Mouse (Mus musculus): ENCODE measurements at regions not wholly inside any gene's neighbourhood (a gene's known extent, or its start where the extent isn't known, plus 50 kb on each side); places are given as distances from the start of the nearest gene placed in this dataset.
A peak's percentile ranks its signal among the peaks of the same experiment; 100 is the strongest.

DNA sequence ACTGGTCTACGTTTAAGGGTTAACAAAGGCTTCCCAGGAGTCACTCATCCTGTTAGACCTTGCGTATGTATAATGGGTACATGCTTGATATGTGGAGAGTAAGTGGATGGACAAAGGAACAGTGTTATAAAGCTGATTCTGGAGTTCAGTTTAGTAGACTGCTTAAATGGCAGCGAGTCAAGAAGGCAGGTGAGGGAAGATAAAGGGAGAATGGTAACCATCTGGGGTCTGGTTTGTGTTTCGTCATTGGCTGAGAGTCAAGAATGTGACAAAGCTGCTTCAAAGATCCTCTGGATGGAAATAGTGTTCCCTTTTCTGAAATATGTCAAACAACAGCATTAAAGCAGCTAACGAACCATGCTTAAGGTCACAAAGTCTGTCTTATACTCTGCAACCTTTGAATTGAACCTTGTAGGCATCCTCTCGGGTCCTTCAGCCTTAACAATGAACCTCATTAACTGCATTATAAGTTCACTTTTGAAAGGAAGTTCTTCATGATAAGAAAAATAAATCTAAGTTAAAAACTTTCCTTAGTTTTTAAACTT lies 286.9 kb upstream of the 4930452B06Rik start:
- Histone ChIP-seq H3K27ac (ENCODE audit: low read depth, low read length) (no peak overlapping the region), H3K4me2 (ENCODE audit: low read depth, low read length, poor library complexity, severe bottlenecking) (no peak overlapping the region), H3K4me1 (ENCODE audit: insufficient read depth, low read length) (no peaks in the 10 kb centered on the region), H3K4me3 (ENCODE audit: low read depth, low read length) (no peak overlapping the region), H3K36me3 (ENCODE audit: insufficient read depth, low read length) (no peaks in the 10 kb centered on the region), H3K9ac (replicated peaks; ENCODE audit: low read length, poor library complexity, severe bottlenecking) (no peak overlapping the region), H3K9me3 (ENCODE audit: low read length) (no peaks in the 10 kb centered on the region), H3K27me3 (ENCODE audit: insufficient read depth, low read length) (no peaks in the 10 kb centered on the region)
- no peak for TF ChIP-seq CTCF (IDR thresholded peaks at IDR 0.05)
- DNase-seq (ENCODE audit: low spot score) = no peak
- WGBS = 65% methylated on average over 6 of the region's 6 CpGs
- ATAC-seq (ENCODE audit: low FRiP score) = no peak

DNA sequence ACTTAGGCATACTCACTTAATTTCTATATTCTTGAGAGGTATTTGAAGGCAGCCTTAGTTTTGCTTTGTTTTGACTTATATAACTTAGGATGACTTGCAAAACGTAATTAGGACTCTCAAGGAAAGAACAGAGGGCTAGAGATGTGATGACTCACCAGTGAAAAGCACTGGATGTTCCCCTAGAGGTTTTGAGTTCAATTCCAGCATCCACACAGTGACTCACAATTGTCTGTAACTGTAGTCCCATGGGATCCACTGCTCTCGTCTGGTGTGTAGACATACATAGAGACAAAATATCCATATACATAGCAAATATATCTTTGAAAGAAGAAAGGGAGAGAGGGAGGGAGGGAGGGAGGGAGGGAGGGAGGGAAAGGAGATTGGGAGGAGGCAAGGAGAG lies 282.7 kb upstream of the 4930452B06Rik start:
- no peaks in the 10 kb centered on the region for H3K27me3 ChIP-seq (ENCODE audit: insufficient read depth, low read length)
- no peak for DNase-seq (ENCODE audit: low spot score)
- no peak overlapping the region for H3K27ac ChIP-seq (ENCODE audit: low read depth, low read length)
- TF ChIP-seq CTCF (IDR thresholded peaks at IDR 0.05) = no peak
- WGBS = 70% methylated on average over 2 of the region's 2 CpGs
- H3K9me3 ChIP-seq (ENCODE audit: low read length) = no peaks in the 10 kb centered on the region
- no peaks in the 10 kb centered on the region for H3K4me1 ChIP-seq (ENCODE audit: insufficient read depth, low read length)
- ATAC-seq (ENCODE audit: low FRiP score) = no peak
- H3K36me3 ChIP-seq (ENCODE audit: insufficient read depth, low read length) = no peaks in the 10 kb centered on the region
- H3K4me2 ChIP-seq (ENCODE audit: low read depth, low read length, poor library complexity, severe bottlenecking) = no peak overlapping the region
- no peak overlapping the region for H3K4me3 ChIP-seq (ENCODE audit: low read depth, low read length)
- H3K9ac ChIP-seq (replicated peaks; ENCODE audit: low read length, poor library complexity, severe bottlenecking) = no peak overlapping the region

DNA sequence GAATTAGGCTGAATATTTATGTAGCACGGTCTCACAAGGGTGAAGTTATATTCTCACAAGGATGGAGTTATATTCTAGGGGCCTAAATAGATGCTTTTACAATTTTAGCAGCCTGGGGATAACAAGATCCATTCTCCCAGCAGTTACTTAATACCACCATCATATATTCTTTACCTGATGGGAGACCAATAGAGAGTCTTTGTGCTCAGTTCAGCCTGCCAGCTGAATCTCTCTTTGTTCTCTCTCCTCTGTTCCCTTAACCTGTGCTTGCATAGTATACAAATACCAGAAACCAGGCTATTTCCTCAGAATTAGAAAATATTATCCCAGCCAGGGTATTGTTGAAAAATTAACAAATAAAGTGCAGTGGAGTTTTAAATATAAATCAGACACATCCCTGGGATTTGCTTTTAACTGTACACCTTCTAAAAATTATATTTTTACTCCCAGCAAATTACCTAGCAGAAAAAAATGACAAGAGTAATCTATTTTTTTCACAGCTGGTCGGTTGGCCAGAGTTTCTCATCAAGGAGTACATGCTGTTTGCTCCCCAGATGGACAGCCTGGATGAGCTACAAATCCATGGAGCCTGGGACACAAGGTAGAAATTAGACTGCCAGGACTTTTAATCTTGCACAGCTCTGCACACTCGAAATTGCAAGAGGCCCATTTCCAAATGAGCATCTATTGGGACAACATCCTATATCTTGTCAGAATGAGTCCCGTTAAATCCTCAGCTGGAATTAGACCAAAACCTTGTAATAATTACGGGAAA lies 281.0 kb upstream of the 4930452B06Rik start:
- DNase-seq (ENCODE audit: low spot score) (peak; percentile 37), ATAC-seq (ENCODE audit: low FRiP score) (no peak)
- WGBS = 64% methylated on average over 5 of the region's 5 CpGs
- no peaks in the 10 kb centered on the region for H3K4me1 ChIP-seq (ENCODE audit: insufficient read depth, low read length)
- no peak overlapping the region for H3K4me3 ChIP-seq (ENCODE audit: low read depth, low read length)
- H3K4me2 ChIP-seq (ENCODE audit: low read depth, low read length, poor library complexity, severe bottlenecking) = no peak overlapping the region
- H3K27me3 ChIP-seq (ENCODE audit: insufficient read depth, low read length) = no peaks in the 10 kb centered on the region
- H3K9ac ChIP-seq (replicated peaks; ENCODE audit: low read length, poor library complexity, severe bottlenecking) = no peak overlapping the region
- no peak overlapping the region for H3K27ac ChIP-seq (ENCODE audit: low read depth, low read length)
- H3K9me3 ChIP-seq (ENCODE audit: low read length) = no peaks in the 10 kb centered on the region
- no peak for TF ChIP-seq CTCF (IDR thresholded peaks at IDR 0.05)
- no peaks in the 10 kb centered on the region for H3K36me3 ChIP-seq (ENCODE audit: insufficient read depth, low read length)

DNA sequence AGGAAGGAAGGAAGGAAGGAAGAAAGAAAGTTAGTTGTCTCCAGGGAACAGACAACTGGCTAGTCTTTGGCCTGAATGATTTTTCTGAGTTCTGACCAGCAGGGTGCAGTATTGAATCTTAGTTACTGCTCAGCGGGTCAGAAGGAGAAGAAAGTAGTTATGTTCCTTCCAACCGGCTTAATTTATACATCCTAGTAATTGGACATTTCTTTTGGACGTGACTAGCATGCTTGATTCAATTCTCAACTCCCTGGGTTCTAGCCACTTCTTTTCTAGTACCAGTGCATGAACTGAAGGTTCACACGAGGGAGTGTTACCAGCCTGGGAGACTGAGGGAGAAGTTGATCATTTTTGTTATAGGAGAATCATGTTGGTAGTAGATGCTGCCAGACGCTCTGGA lies 269.1 kb upstream of the 4930452B06Rik start:
- ATAC-seq (ENCODE audit: low FRiP score) = no peak
- 23% methylated on average over 5 of the region's 5 CpGs for WGBS
- no peaks in the 10 kb centered on the region for H3K4me1 ChIP-seq (ENCODE audit: insufficient read depth, low read length)
- no peaks in the 10 kb centered on the region for H3K9me3 ChIP-seq (ENCODE audit: low read length)
- peak; percentile 81 for DNase-seq (ENCODE audit: low spot score)
- H3K4me3 ChIP-seq (ENCODE audit: low read depth, low read length) = no peak overlapping the region
- H3K36me3 ChIP-seq (ENCODE audit: insufficient read depth, low read length) = no peaks in the 10 kb centered on the region
- H3K9ac ChIP-seq (replicated peaks; ENCODE audit: low read length, poor library complexity, severe bottlenecking) = no peak overlapping the region
- TF ChIP-seq CTCF (IDR thresholded peaks at IDR 0.05) = peak; percentile 76
- no peaks in the 10 kb centered on the region for H3K27me3 ChIP-seq (ENCODE audit: insufficient read depth, low read length)
- no peak overlapping the region for H3K27ac ChIP-seq (ENCODE audit: low read depth, low read length)
- H3K4me2 ChIP-seq (ENCODE audit: low read depth, low read length, poor library complexity, severe bottlenecking) = no peak overlapping the region

Data from midbrain, postnatal 0 days (tissue).